Mouse (Mus musculus) cerebellum, postnatal 10 days (tissue): ENCODE results near the gene Sorbs1.
A peak's percentile ranks its signal among the peaks of the same experiment; 100 is the strongest.

Source experiments
- DNase-seq, 2 experiments: peaks; one replicate each; pipeline ENCODE4 v3.0.0; 2021; ENCODE audit warnings: mixed read lengths in 2 of 2

The Sorbs1 gene

GRCm38 (mm10) chr19:40477445-40477941, 36.1 kb downstream of the Sorbs1 start:
- DNase-seq = peak in 1 of 2 experiments; percentile 37

GRCm38 (mm10) chr19:40476491-40476890, 37.1 kb downstream of the Sorbs1 start:
- DNase-seq = no peak

GRCm38 (mm10) chr19:40471526-40472245, 41.9 kb downstream of the Sorbs1 start:
- DNase-seq = peak; percentile 56 to 68

- no peak for DNase-seq
Observed at GRCm38 (mm10) chr19:40469792-40470191, 43.8 kb downstream of the Sorbs1 start.

GRCm38 (mm10) chr19:40468308-40468707, 45.3 kb downstream of the Sorbs1 start:
- peak; percentile 55 to 69 for DNase-seq

GRCm38 (mm10) chr19:40467810-40468209, 45.8 kb downstream of the Sorbs1 start:
- peak in 1 of 2 experiments; percentile 45 for DNase-seq

- peak; percentile 76 to 82 for DNase-seq
Observed at GRCm38 (mm10) chr19:40465339-40465738, 48.2 kb downstream of the Sorbs1 start.

- DNase-seq = no peak
Observed at GRCm38 (mm10) chr19:40464408-40464807, 49.2 kb downstream of the Sorbs1 start.

- no peak for DNase-seq
Observed at GRCm38 (mm10) chr19:40462892-40463291, 50.7 kb downstream of the Sorbs1 start.

- no peak for DNase-seq
Observed at GRCm38 (mm10) chr19:40462481-40462880, 51.1 kb downstream of the Sorbs1 start.

- DNase-seq = peak in 1 of 2 experiments; percentile 57
Observed at GRCm38 (mm10) chr19:40461662-40462061, 51.9 kb downstream of the Sorbs1 start.

- DNase-seq = peak; percentile 62 to 72
Observed at GRCm38 (mm10) chr19:40460854-40461490, 52.6 kb downstream of the Sorbs1 start.

GRCm38 (mm10) chr19:40459338-40459737, 54.2 kb downstream of the Sorbs1 start:
- DNase-seq = peak in 1 of 2 experiments; percentile 5

- DNase-seq = peak in 1 of 2 experiments; percentile 34
Observed at GRCm38 (mm10) chr19:40458806-40459205, 54.8 kb downstream of the Sorbs1 start.

GRCm38 (mm10) chr19:40455248-40455647, 58.3 kb downstream of the Sorbs1 start:
- no peak for DNase-seq

GRCm38 (mm10) chr19:40454096-40454495, 59.5 kb downstream of the Sorbs1 start:
- DNase-seq = no peak

- no peak for DNase-seq
Observed at GRCm38 (mm10) chr19:40452201-40452600, 61.4 kb downstream of the Sorbs1 start.

- DNase-seq = no peak
Observed at GRCm38 (mm10) chr19:40451307-40451706, 62.3 kb downstream of the Sorbs1 start.

GRCm38 (mm10) chr19:40446525-40446924, 67.1 kb downstream of the Sorbs1 start:
- DNase-seq = no peak

- no peak for DNase-seq
Observed at GRCm38 (mm10) chr19:40442377-40442776, 71.2 kb downstream of the Sorbs1 start.

GRCm38 (mm10) chr19:40440951-40441350, 72.6 kb downstream of the Sorbs1 start:
- DNase-seq = no peak

- no peak for DNase-seq
Observed at GRCm38 (mm10) chr19:40438907-40439306, 74.7 kb downstream of the Sorbs1 start.

GRCm38 (mm10) chr19:40437651-40438068, 75.9 kb downstream of the Sorbs1 start:
- DNase-seq = peak in 1 of 2 experiments; percentile 32
